Mouse (Mus musculus) Patski (cell line): Measurements from ENCODE around the gene Phf11c. TPM values are rescaled to one million over a fixed set of nuclear protein-coding genes. Genes with fewer than 3 reads are reported as not detected.
A peak's percentile ranks its signal among the peaks of the same experiment; 100 is the strongest.
"Not testable (repeated sequence)": the region's sequence is repeated elsewhere in the genome, so short reads cannot be mapped to it uniquely, and the experiment has no call there.

Experiments used
- ATAC-seq: fragments of 100-300 bp; one replicate; pipeline ENCODE4 v1.8.0; 2021
- CTCF ChIA-PET: fragments of 350-600 bp; sonication (Branson Sonifier 250); formaldehyde crosslinking; loops from one replicate; lab custom pipeline; 2022; ENCODE audit warnings: inconsistent platforms; lab: Charles Lee
- POLR2A ChIA-PET: fragments of 350-600 bp; sonication (Branson Sonifier 250); formaldehyde crosslinking; loops from one replicate; lab custom pipeline; 2022; ENCODE audit warnings: antibody characterized with exemption, inconsistent platforms; lab: Charles Lee
- DNase-seq: peaks from one replicate; pipeline ENCODE4 v3.0.0-alpha.2; 2011; ENCODE audit warnings: low read depth, low spot score
- H3K27me3 ChIP-seq: fragments of 371-371 bp; one replicate; pipeline ENCODE4 v1.5.1; 2021
- CTCF ChIP-seq: fragments of 100-300 bp; IDR thresholded peaks from one replicate; pipeline ENCODE4 v1.5.1; 2021
- in situ Hi-C: fragments of 300-500 bp; cut with MboI; formaldehyde crosslinking; loops from 3 replicates; pipeline ENCODE4 v1.11.1; 2018; ENCODE audit warnings: low pct_unique_long_range_greater_than_20kb, mixed read lengths
- polyA plus RNA-seq: library from polyadenylated mRNA; unstranded; gene quantifications from one replicate; pipeline ENCODE4 v1.2.3, GENCODE M21; 2021

Gene Phf11c
- polyA plus RNA-seq, 1 experiment from 2014 or later, result 0.28 TPM

- ChIA-PET CTCF (no interaction called here), POLR2A (no interaction called here)
- in situ Hi-C loops, result no loop called here
- TF ChIP-seq CTCF, result no peak
- H3K27me3 ChIP-seq, result no peaks in the 10 kb centered on the region
- DNase-seq (no peak), ATAC-seq (no peak)
Measured at GRCm38 (mm10) chr14:59418171-59418570, 23.0 kb upstream of the Phf11c start.

- ATAC-seq, H3K27me3 ChIP-seq, DNase-seq, POLR2A ChIA-PET, in situ Hi-C loops: not testable (repeated sequence)
- CTCF ChIA-PET, result interaction anchor here (1.4 kb wide), 1 partner anchor 11 kb away, joined by 3 read pairs; no protein-coding TSS in a partner anchor
Measured at GRCm38 (mm10) chr14:59414979-59415378, 19.8 kb upstream of the Phf11c start.

DNA sequence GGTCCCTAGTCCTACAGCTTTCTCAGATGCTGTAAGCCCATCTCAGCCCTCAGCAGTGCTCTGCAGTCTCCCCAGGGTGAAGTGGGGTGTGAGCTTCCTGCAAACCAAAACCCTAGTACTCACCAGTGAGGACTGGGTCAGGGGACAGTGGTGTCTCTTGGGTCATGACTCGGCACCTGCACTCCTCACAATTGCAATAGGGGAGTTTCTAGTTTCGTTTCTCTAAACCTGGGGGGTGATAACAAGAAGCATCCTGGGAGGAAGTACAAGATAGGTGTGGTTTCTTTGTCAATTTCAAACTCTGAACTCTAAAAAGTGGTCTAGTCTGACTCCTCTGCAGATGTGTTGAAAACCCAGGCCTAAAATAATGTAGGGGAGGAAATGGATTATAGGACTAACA lies 1.8 kb upstream of the Phf11c start:
- no peak for DNase-seq
- in situ Hi-C loops, result loop anchor here (5.0 to 25.0 kb wide), 2 partner anchors 35 to 615 kb away; no protein-coding TSS in a partner anchor
- ChIA-PET CTCF (no interaction called here), POLR2A (no interaction called here)
- H3K27me3 ChIP-seq, result no peaks in the 10 kb centered on the region
- TF ChIP-seq CTCF, result no peak
- no peak for ATAC-seq

- H3K27me3 ChIP-seq, ATAC-seq, DNase-seq, POLR2A ChIA-PET: not testable (repeated sequence)
- CTCF ChIA-PET, result interaction anchor here (0.9 kb wide), 1 partner anchor 166 kb away, joined by 3 read pairs; no protein-coding TSS in a partner anchor
- in situ Hi-C loops, result loop anchor here (25.0 kb wide), 1 partner anchor 622 kb away; no protein-coding TSS in a partner anchor
Measured at GRCm38 (mm10) chr14:59390181-59390580, 5.0 kb downstream of the Phf11c start.

DNA sequence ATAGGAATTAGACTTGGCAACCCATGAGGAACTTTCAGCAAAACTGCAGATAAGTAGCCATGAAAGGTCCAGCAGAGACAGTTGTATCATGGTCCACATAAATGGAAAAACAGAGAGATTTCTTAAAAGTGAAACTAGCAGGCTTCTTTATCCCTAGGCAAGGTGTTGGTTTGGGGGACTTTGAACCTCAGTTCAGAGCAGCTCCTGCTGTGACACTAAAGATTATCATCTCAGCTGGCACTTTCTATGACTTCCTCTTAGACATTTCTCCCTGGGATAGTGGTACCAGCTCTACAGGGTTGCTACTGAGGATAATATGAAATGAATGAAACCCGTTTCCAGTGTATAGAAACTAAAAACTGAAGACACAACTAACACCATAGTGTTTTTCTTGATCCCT lies 5.6 kb downstream of the Phf11c start:
- in situ Hi-C loops, result loop anchor here (25.0 kb wide), 1 partner anchor 623 kb away; no protein-coding TSS in a partner anchor
- TF ChIP-seq CTCF, result no peak
- no peak for ATAC-seq
- POLR2A ChIA-PET, result no interaction called here
- CTCF ChIA-PET, result no interaction called here
- DNase-seq, result no peak
- H3K27me3 ChIP-seq, result no peaks in the 10 kb centered on the region

DNA sequence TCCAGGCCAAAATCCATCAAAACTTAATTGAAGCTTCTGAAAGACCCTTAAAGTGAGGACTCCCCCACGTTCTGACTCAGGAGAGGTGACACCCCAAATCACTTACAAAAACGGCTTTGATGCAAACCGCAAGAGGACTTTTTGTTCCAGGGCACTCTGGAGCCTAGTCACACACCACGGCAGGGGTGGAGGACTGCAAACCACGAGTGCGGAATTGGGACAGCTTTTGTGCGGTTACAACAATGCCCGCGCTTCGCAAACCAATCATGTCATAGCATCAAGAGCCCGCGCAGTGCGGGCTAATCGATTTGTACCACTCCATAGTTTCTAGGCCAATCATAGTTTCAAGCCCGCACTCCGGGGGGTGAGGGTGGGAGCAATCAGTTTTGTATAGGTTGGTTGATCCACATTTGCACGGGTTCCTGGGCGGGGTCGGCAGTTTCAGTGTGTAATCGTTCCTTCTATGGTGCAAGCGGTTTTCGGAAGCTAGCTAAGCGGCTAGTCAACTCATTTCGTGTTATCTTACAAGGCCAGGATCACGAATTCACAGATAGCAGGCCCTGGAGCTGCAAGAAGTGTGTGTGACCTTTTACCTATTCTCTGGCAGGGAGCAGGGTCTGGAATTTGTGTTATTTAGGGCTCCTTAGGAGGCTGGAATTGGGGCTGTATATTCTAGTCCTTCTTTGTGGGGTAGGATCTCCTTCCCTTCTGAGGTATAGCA lies 24.7 kb downstream of the Phf11c start:
- ATAC-seq (no peak), DNase-seq (no peak)
- TF ChIP-seq CTCF, result no peak
- in situ Hi-C loops, result no loop called here
- ChIA-PET CTCF (no interaction called here), POLR2A (no interaction called here)
- H3K27me3 ChIP-seq, result no peaks in the 10 kb centered on the region

DNA sequence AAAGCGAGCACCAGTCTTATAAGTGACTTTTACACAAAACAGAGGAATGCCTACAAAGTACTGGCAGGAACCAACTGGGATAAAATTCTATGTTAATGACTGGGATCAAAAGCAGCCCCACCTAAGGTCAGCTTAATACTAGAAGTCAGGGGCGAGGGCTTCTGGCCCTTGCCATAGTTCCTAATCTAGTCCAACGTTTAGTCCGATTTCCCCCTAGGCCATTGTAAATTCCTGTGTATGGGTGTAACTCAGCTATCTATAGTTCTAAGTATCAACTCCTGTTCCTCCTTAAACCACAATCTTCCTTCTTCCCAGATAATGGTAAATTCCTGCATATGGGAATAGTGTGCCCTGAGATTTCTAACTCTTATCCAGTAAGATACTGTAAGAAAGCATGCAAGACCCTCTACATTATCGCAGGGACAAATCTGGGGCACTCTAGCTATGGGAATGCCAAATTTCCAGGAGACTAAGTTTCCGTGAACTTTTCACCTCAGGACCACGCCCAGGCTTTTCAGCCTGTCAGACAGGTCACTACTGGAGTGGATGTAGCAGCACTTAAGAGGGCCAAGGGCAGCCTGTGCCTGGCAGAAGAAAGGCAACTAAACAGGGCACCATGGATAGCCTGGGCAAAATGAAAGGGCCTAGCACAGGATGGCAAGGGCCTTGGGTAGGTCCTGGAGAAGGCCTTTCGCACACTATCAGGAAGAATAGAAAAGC lies 28.6 kb downstream of the Phf11c start:
- POLR2A ChIA-PET, result no interaction called here
- no peaks in the 10 kb centered on the region for H3K27me3 ChIP-seq
- no peak for TF ChIP-seq CTCF
- DNase-seq (no peak), ATAC-seq (no peak)
- CTCF ChIA-PET, result no interaction called here
- in situ Hi-C loops, result no loop called here

- ATAC-seq (peak; percentile 69), DNase-seq (peak; percentile 30)
- ChIA-PET POLR2A (no interaction called here), CTCF (no interaction called here)
- no peaks in the 10 kb centered on the region for H3K27me3 ChIP-seq
- TF ChIP-seq CTCF, result no peak
- in situ Hi-C loops, result no loop called here
Measured at GRCm38 (mm10) chr14:59365244-59365644, 29.9 kb downstream of the Phf11c start, which contains the start of gene Phf11d. Phf11d (minus strand) TSS chr14:59365470.

- POLR2A ChIA-PET, in situ Hi-C loops, ATAC-seq, CTCF ChIA-PET, H3K27me3 ChIP-seq, DNase-seq: not testable (repeated sequence)
Measured at GRCm38 (mm10) chr14:59341189-59341588, 54.0 kb downstream of the Phf11c start, which contains the start of gene Phf11b. Phf11b (minus strand) TSS chr14:59341351.

GRCm38 (mm10) chr14:59339541-59339940 lies 55.6 kb downstream of the Phf11c start:
- in situ Hi-C loops, result no loop called here
- ATAC-seq (no peak), DNase-seq (no peak)
- no peaks in the 10 kb centered on the region for H3K27me3 ChIP-seq
- ChIA-PET CTCF (no interaction called here), POLR2A (no interaction called here)
- TF ChIP-seq CTCF, result no peak

GRCm38 (mm10) chr14:59336056-59336455 lies 59.1 kb downstream of the Phf11c start:
- DNase-seq, H3K27me3 ChIP-seq, ATAC-seq, CTCF ChIA-PET, in situ Hi-C loops, POLR2A ChIA-PET: not testable (repeated sequence)

Other genes starting within 250 kb of the Phf11c start
- gene Gm5142, start 216.6 kb downstream of the Phf11c start, polyA plus RNA-seq, result not detected
- gene Rcbtb1, start 194.2 kb downstream of the Phf11c start, polyA plus RNA-seq, result 29.5 TPM
- 0.17 TPM for gene Gm6904, start 135.2 kb downstream of the Phf11c start, polyA plus RNA-seq
- 0.36 TPM for gene Phf11a, start 97.9 kb downstream of the Phf11c start, polyA plus RNA-seq
- gene Phf11b, start 54.0 kb downstream of the Phf11c start, polyA plus RNA-seq, result 0.59 TPM
- gene Phf11d, start 29.9 kb downstream of the Phf11c start, polyA plus RNA-seq, result 3.6 TPM
- gene Setdb2, start 45.5 kb upstream of the Phf11c start, polyA plus RNA-seq, result 5.6 TPM
- gene Cab39l, start 45.6 kb upstream of the Phf11c start, polyA plus RNA-seq, result 24.8 TPM
- gene Cdadc1, start 202.6 kb upstream of the Phf11c start, polyA plus RNA-seq, result 38.6 TPM
- not detected for gene Shisa2, start 229.9 kb upstream of the Phf11c start, polyA plus RNA-seq